Mouse (Mus musculus) gastrocnemius, adult 8-10 months (tissue): ENCODE measurements around the gene Ipcef1. TPM values are rescaled to one million over a fixed set of nuclear protein-coding genes. Genes with fewer than 3 reads are reported as not detected.
"Not testable (repeated sequence)": the region's sequence is repeated elsewhere in the genome, so short reads cannot be mapped to it uniquely, and the experiment has no call there.

Experiments used
- DNase-seq, 2 experiments: peaks; one replicate each; pipeline ENCODE4 v3.0.0; 2022; ENCODE audit warnings: low spot score in 2 of 2
- total RNA-seq, 4 experiments: library from RNA; stranded (reverse); gene quantifications; 2 replicates each; pipeline ENCODE4 v1.2.4; 2022

Gene Ipcef1
- total RNA-seq, 4 experiments from 2014 or later: 0.05 to 0.10 TPM; not detected in 2

- no peak for DNase-seq
Observed at GRCm38 (mm10) chr10:6890348-6891009, 161.8 kb downstream of the Ipcef1 start.

- no peak for DNase-seq
Observed at GRCm38 (mm10) chr10:6889640-6890245, 162.5 kb downstream of the Ipcef1 start.

GRCm38 (mm10) chr10:6885460-6885859 lies 166.8 kb downstream of the Ipcef1 start:
- DNase-seq: no peak

GRCm38 (mm10) chr10:6882041-6882440 lies 170.2 kb downstream of the Ipcef1 start:
- not testable (repeated sequence) for DNase-seq

GRCm38 (mm10) chr10:6878276-6878881 lies 173.9 kb downstream of the Ipcef1 start:
- no peak for DNase-seq

GRCm38 (mm10) chr10:6873917-6874316 lies 178.4 kb downstream of the Ipcef1 start:
- no peak for DNase-seq

GRCm38 (mm10) chr10:6871418-6872072 lies 180.7 kb downstream of the Ipcef1 start:
- DNase-seq: no peak

GRCm38 (mm10) chr10:6855812-6856211 lies 196.5 kb downstream of the Ipcef1 start:
- no peak for DNase-seq

GRCm38 (mm10) chr10:6848834-6849233 lies 203.4 kb downstream of the Ipcef1 start:
- no peak for DNase-seq

GRCm38 (mm10) chr10:6848162-6848754 lies 204.0 kb downstream of the Ipcef1 start:
- no peak for DNase-seq

- no peak for DNase-seq
Observed at GRCm38 (mm10) chr10:6846283-6846682, 206.0 kb downstream of the Ipcef1 start.

- no peak for DNase-seq
Observed at GRCm38 (mm10) chr10:6842225-6842624, 210.1 kb downstream of the Ipcef1 start.

Other genes with a start within 250 kb of the Ipcef1 start
- gene Cnksr3, start 159.8 kb upstream of the Ipcef1 start, total RNA-seq: 1 to 10 TPM; 2.6 to 7.0 (median 3.5) TPM